Mouse (Mus musculus) hindbrain, embryonic 16.5 days (tissue): Measurements from ENCODE around the gene Gm39653. TPM values are rescaled to one million over a fixed set of nuclear protein-coding genes. Genes with fewer than 3 reads are reported as not detected.
A peak's percentile ranks its signal among the peaks of the same experiment; 100 is the strongest.

Experiments used
- ATAC-seq: fragments of 200-750 bp; cut with Nextera tagmentation; 2 replicates; pipeline ENCODE4 v1.8.0; 2017; ENCODE audit warnings: moderate TSS enrichment, moderate library complexity
- H3K27ac ChIP-seq: fragments of 300-500 bp; sonication (generic); 2 replicates; pipeline ENCODE4 v1.5.1; 2014; ENCODE audit warnings: low read depth, mild to moderate bottlenecking, control low read depth, low read length, moderate library complexity
- H3K27me3 ChIP-seq: fragments of 300-500 bp; sonication (generic); replicated peaks from 2 replicates; pipeline ENCODE4 v1.6.1; 2014; ENCODE audit warnings: low read length; ENCODE audit not compliant: control insufficient read depth, insufficient read depth
- H3K36me3 ChIP-seq: fragments of 300-500 bp; sonication (generic); 2 replicates; pipeline ENCODE4 v1.6.1; 2014; ENCODE audit warnings: mild to moderate bottlenecking, low read length, moderate library complexity, mixed read lengths; ENCODE audit not compliant: control insufficient read depth, insufficient read depth
- H3K4me1 ChIP-seq: fragments of 300-500 bp; sonication (generic); 2 replicates; pipeline ENCODE4 v1.6.1; 2014; ENCODE audit warnings: low read depth, low read length; ENCODE audit not compliant: control insufficient read depth, insufficient read depth
- H3K4me2 ChIP-seq: fragments of 300-500 bp; sonication (generic); 2 replicates; pipeline ENCODE4 v1.6.1; 2014; ENCODE audit warnings: mild to moderate bottlenecking, low read length, control low read depth, moderate library complexity
- H3K4me3 ChIP-seq: fragments of 300-500 bp; sonication (generic); 2 replicates; pipeline ENCODE4 v1.5.1; 2014; ENCODE audit warnings: mild to moderate bottlenecking, low read length, control low read depth, moderate library complexity
- H3K9ac ChIP-seq: fragments of 300-500 bp; sonication (generic); 2 replicates; pipeline ENCODE4 v1.6.1; 2014; ENCODE audit warnings: low read depth, mild to moderate bottlenecking, control low read depth, low read length, moderate library complexity
- H3K9me3 ChIP-seq: fragments of 300-500 bp; sonication (generic); 2 replicates; pipeline ENCODE4 v1.6.1; 2014; ENCODE audit warnings: mild to moderate bottlenecking, low read length, moderate library complexity; ENCODE audit not compliant: control insufficient read depth
- WGBS: fragments of 180-500 bp; shearing (Covaris S2); extraction: QIAGEN DNeasy Blood & Tissue Kit; methylation state at CpG from one replicate; pipeline ENCODE4 v1.1.7; 2014; 5-methylcytosine and 5-hydroxymethylcytosine counted together
- polyA plus RNA-seq: library from polyadenylated mRNA; unstranded; fragments of >200 nt; fragmentation: Nextera tagmentation; extraction: Ambion mirVana; gene quantifications from 2 replicates; pipeline ENCODE4 v1.2.1, GENCODE M21; 2015

Gm39653 gene
- polyA plus RNA-seq, 1 experiment from 2014 or later, result not detected

GRCm38 (mm10) chr1:63667201-63667948, 51.6 kb downstream of the Gm39653 start:
- peak; percentile 24; the same call in 1 of the 2 replicates for ATAC-seq
- WGBS, result 37% methylated on average over 9 of the region's 9 CpGs
- H3K27ac ChIP-seq, result no peak overlapping the region
- H3K36me3 ChIP-seq, result no peaks in the 10 kb centered on the region
- peak overlapping the region; percentile 40 for H3K4me2 ChIP-seq
- H3K27me3 ChIP-seq, result no peaks in the 10 kb centered on the region
- no peaks in the 10 kb centered on the region for H3K9me3 ChIP-seq
- peaks cover 13% of the 10 kb centered on the region for H3K4me1 ChIP-seq
- no peak overlapping the region for H3K9ac ChIP-seq
- no peak overlapping the region for H3K4me3 ChIP-seq

- 11% methylated on average over 13 of the region's 13 CpGs for WGBS
- Histone ChIP-seq H3K9ac (peak overlapping the region; percentile 50), H3K36me3 (no peaks in the 10 kb centered on the region), H3K27me3 (no peaks in the 10 kb centered on the region), H3K4me1 (peaks cover 13% of the 10 kb centered on the region), H3K4me3 (peak overlapping the region; percentile 20), H3K27ac (0 out of 2 replicates have a peak overlapping the region, but pooled peaks have one; percentile 36), H3K9me3 (no peaks in the 10 kb centered on the region), H3K4me2 (peak overlapping the region; percentile 40)
- ATAC-seq, result peak; percentile 78
Measured at GRCm38 (mm10) chr1:63667949-63668851, 52.4 kb downstream of the Gm39653 start.

- no peaks in the 10 kb centered on the region for H3K36me3 ChIP-seq
- peak; percentile 83 for ATAC-seq
- 0 out of 2 replicates have a peak overlapping the region, but pooled peaks have one; percentile 36 for H3K27ac ChIP-seq
- peak overlapping the region; percentile 50; the same call in 1 of the 2 replicates for H3K9ac ChIP-seq
- no peaks in the 10 kb centered on the region for H3K27me3 ChIP-seq
- WGBS, result 3% methylated on average over 3 of the region's 3 CpGs
- H3K4me2 ChIP-seq, result peak overlapping the region; percentile 40
- H3K4me3 ChIP-seq, result peak overlapping the region; percentile 20
- H3K4me1 ChIP-seq, result peaks cover 13% of the 10 kb centered on the region
- H3K9me3 ChIP-seq, result no peaks in the 10 kb centered on the region
Measured at GRCm38 (mm10) chr1:63668852-63669160, 53.0 kb downstream of the Gm39653 start.

Other genes with a start within 250 kb of the Gm39653 start
- gene Adam23, start 170.1 kb upstream of the Gm39653 start, polyA plus RNA-seq, result 11.7 and 12.2 TPM in 2 replicates
- gene Dytn, start 71.0 kb downstream of the Gm39653 start, polyA plus RNA-seq, result 0.09 and 0.20 TPM in 2 replicates
- gene Mdh1b, start 114.3 kb downstream of the Gm39653 start, polyA plus RNA-seq, result 0.59 and 0.75 TPM in 2 replicates
- 35.3 and 35.8 TPM in 2 replicates for gene Fastkd2, start 114.6 kb downstream of the Gm39653 start, polyA plus RNA-seq
- 0.11 and 0.43 TPM in 2 replicates for gene 4933402D24Rik, start 153.3 kb downstream of the Gm39653 start, polyA plus RNA-seq